Mouse (Mus musculus): ENCODE results near the gene Frmd4b.

Gene Frmd4b

DNA sequence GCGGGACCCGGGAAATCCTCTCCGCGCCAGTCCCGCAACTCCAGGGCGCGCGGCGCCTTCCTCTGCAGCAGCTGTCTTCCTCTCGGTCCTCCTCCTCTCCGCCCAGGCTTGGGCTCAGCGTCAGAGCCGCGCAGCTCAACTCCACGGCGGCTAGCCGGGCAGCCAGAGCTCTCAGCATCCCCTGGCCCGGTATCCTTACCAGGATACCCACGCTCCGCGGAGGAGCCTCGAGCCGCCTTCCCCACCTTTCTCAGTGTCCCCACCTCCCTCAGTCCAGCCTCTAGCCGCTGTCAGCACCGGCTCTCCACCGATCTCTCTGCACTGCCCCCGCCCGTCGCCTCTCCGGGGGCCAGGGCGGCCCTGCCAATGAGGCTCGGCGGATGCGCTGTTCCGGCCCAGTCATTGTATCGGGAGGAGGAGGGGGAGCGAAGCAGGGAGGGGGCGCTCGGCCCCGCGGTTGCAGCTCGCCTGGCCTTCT lies at the start of gene Frmd4b:
Gene Frmd4b (minus strand): TSS at position 276 of the 478 bp plus-strand sequence.
- CTCF ChIA-PET = no interaction called here

GRCm38 (mm10) chr6:97666417-97666816 lies 49.1 kb upstream of the Frmd4b start:
- CTCF ChIA-PET = no interaction called here

DNA sequence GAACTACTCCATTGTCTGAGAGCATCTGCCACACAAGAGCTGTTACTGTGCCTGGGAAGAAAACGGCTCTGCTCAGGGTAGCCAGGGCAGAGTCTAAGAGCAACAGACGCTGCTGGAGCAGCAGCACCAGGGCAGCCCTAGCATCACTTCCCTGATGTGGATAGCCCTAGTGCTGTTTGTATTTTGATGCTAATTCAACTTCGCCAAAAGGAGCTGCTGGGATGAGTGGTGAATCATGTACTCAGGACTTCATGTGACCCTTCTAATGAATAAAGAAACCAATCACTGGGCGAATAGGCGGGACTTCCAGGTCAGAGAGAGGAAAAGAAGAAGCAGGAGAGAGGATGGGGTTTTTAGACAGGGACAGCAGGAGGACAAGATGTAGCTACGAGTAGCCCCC lies 41.6 kb upstream of the Frmd4b start:
- CTCF ChIA-PET = no interaction called here

GRCm38 (mm10) chr6:97655986-97656385 lies 38.6 kb upstream of the Frmd4b start:
- CTCF ChIA-PET = no interaction called here

GRCm38 (mm10) chr6:97647501-97647900 lies 30.2 kb upstream of the Frmd4b start:
- CTCF ChIA-PET = no interaction called here

- CTCF ChIA-PET = no interaction called here
Observed at GRCm38 (mm10) chr6:97623330-97623729, 6.0 kb upstream of the Frmd4b start.

DNA sequence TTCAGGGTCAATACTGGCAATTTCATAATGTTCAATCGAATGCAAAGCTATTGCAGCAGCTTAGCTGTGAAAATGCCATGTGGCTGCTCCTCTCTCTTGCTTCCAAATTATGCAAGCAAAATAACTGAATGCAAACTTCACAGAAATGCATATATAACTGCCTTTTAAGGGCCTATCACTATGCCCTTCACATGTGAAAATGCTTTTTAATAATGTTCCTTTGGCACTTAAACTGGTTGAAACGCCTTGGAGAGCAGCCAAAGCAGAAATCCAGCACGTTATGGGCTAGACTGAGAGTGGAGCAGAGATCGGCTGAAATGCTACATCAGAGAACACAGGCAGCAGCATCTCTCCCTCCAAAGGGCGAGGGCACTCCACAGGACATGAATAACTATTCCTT lies 4.9 kb upstream of the Frmd4b start:
- CTCF ChIA-PET = no interaction called here

DNA sequence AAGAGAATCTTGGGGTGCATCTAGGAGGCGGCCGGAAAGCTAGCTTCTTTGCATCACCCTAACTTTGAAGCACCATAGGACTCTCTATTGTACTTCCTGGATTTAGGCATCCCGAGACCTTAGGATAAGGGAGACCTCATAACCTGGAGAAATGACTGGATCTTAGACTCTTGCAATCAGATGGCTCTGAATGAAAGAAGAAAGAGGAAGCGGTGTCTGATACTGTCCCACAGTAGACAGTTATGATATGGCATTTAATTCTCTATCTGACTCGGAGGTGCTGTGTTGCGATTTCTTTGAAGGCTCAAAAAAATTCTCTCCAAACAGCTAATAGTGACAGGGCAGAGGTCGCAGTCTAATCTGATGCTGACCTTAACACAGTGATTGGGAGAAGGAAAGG lies 433 bp upstream of the Frmd4b start:
- CTCF ChIA-PET = no interaction called here

DNA sequence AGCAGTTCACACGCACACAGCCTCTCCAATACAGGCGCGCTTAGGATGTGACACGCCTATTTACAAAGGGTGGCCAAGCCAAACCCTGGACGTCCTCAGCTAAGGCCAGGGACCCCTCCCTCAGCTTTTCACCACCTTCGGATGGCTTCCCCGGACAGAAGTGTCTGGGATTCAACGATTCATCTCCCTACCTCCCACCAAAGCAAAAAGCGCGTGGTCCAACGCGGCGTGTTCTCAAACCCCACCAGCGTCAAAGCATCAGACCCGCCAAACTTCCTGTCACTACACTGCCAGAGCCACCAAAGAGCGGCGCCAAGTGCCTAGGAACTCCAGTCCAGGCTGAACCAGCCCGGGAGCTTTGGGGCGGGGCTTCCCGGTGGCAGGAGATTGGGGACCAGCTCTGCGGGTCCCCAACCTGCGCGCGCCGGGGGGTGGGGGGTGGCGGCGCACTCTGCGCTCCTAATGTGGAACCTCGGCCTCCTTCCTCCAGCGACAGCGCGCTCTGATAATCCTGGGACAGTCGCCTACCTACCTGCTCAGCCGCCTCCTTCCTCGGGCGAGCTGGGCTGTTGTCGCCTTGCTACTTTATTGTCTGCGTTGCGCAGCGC lies 579 bp downstream of the Frmd4b start:
- CTCF ChIA-PET = no interaction called here

GRCm38 (mm10) chr6:97615901-97616461 lies 1.4 kb downstream of the Frmd4b start:
- CTCF ChIA-PET = no interaction called here

DNA sequence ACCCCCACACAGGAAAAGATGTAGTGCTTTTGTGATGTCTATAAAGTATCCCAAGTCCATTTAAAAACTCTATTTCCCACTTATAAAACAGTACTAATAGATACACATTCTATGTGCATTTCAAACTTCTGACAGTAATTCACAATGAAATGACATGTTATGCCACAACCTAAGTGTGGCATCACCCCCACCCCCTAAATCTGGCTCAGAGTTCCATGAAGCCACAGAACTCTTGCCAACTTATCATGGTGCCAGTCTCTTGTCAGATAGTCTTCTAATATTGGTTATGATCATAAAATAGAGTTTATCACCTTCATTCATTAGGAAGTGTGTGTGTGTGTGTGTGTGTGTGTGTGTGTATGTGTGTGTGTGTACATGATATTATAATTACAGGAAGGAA lies 3.2 kb downstream of the Frmd4b start:
- CTCF ChIA-PET = no interaction called here

DNA sequence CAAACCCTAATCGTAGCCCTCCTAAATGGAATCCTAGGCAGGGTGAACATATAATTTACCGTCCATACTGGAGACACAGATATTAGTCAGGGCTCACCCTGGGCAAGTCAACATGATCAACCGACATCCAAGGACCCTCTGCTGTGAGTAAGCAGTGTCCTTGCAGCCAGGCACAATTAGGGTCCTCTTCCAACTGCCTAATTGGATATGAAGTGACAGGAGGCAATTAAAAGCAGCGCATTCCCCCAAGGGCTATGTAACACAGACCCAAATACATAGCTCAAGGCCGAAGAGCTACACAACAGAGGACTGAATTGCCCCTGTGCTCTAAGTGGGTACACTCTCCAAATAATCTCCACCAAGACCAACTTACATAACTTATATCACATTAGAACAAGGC lies 4.5 kb downstream of the Frmd4b start:
- CTCF ChIA-PET = no interaction called here

GRCm38 (mm10) chr6:97610051-97610450 lies 7.3 kb downstream of the Frmd4b start:
- CTCF ChIA-PET = no interaction called here

DNA sequence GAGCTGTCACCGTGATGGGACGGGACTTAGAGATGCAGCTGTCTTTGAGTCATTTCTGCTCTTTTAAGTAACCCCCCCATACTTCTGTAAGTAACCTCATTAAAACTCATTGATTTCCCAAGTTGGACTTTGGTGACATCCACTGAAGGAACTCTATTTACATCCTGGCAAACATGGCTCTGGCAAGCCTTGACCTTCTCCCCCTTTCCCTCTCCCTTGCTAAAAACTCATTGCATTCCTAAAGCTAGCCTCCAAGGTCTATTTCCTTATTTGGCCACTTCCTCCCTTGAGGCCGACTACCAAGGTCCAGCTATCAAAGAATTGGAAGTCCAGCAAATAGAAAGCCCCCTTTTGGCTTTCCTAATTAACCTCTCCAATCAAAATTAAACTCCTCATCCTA lies 9.7 kb downstream of the Frmd4b start:
- CTCF ChIA-PET = no interaction called here

GRCm38 (mm10) chr6:97595218-97595617 lies 22.1 kb downstream of the Frmd4b start:
- CTCF ChIA-PET = no interaction called here

DNA sequence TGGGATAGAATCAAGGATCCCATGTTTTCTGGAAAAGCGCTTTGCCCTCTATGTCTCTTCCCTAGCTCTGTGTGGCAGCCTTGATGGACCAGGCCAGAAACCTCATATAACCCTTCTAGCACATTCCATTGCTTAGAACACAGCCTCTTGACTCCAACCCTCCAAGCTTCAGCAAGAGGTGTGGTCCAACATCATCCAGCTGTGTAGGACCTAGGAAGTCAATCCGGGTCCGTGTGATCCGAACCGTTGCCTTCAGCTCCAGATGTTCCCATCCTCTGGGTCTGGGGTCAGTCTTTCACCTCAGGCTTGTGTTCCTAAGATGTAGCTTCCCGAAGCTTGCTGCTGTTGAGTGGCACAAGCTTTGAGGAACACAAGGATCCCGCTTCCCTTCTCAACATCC lies 22.8 kb downstream of the Frmd4b start:
- CTCF ChIA-PET = no interaction called here

- CTCF ChIA-PET = no interaction called here
Observed at GRCm38 (mm10) chr6:97590230-97590629, 27.1 kb downstream of the Frmd4b start.

DNA sequence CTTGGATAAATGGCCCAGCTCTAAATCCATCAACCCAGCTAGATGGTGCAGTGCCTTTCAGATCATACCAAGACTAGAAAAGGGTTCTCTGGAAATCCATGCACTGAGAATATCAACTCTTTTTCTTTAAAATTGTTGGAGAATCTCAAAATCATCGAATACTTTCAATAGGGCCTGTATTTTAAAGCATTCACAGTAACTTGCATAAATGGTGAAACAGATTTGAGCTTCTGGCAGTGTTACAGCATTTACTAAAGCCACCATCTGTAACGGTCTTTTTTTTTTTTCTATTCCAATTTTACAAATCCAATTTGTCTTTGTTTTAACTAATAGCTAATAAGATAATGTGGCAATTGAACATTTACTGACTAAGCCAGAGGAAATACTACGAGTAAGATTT lies 27.8 kb downstream of the Frmd4b start:
- CTCF ChIA-PET = no interaction called here

- CTCF ChIA-PET = no interaction called here
Observed at GRCm38 (mm10) chr6:97589031-97589430, 28.3 kb downstream of the Frmd4b start.

GRCm38 (mm10) chr6:97586606-97587005 lies 30.7 kb downstream of the Frmd4b start:
- CTCF ChIA-PET = no interaction called here

DNA sequence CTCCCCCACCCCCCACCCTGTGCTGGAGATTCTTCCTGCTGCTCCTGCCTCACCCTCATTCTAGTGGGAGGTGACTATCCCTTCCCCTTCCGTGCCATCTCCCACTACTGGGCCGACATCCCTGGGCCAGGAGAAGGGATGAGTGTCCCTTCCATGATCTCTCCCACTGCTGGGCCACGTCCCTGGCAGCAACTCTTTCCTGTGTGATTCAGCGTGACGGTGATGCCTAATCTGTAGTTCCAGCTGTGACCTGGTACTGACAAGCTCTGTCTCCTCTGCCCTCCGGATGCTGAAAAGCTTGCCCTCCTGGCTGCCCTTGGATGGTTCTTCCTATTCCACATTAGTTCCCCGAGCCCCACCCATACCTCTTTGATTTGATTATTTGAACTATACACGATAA lies 31.3 kb downstream of the Frmd4b start:
- CTCF ChIA-PET = no interaction called here

- CTCF ChIA-PET = no interaction called here
Observed at GRCm38 (mm10) chr6:97582748-97583147, 34.6 kb downstream of the Frmd4b start.

DNA sequence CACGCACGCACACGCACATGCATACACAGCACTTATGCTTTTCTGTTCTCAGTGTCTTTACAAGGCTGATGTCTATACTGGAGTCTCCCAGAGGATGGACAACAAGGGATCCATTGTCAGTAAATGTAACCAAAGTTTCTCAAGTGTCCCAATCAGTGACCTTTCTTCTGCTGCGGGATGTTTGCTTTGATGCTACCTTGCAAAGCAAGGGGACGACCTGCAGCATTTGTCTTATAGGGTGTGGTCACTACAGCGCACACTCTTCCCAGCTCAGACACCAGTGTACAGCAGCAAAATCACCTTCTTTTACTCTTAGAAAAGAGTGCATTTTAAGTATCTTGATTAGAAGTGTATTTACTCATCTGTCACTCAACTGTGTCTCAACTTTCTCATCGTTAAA lies 35.4 kb downstream of the Frmd4b start:
- CTCF ChIA-PET = no interaction called here

DNA sequence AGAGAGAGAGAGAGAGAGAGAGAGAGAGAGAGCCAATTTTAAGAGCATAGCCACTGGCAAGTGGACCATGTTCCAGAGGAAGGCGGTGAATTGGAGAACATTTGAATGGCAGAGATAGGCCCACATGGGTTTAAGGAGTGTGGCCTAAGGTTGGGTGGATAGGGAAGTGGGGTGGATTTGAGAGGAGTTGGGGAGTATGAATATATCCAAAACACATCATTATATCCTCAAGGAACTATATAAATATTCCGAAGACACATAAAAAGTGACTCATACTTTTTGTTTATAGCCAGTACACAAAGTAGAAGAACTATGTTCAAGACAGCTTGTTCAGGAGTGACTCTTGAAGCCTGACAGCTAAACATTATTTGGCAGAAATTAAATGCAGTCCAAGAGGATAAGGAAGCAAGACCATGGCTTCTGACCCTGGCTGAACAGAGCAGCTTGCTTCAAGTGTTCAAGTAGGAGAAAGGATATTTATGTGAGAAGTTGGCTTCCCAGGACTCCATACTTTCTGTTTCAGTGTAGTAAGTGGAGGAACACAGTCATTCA lies 36.8 kb downstream of the Frmd4b start:
- CTCF ChIA-PET = no interaction called here

Data from spleen, embryonic (tissue).